36 mouse cellular contexts compared by ENCODE assay signal in genomic region chr9:47054595-47054994, GRCm38 (mm10). TPM values are rescaled to one million over a fixed set of nuclear protein-coding genes. Genes with fewer than 3 reads are reported as not detected.
DNase-seq lines count a peak whose midpoint lies in the region; ATAC-seq and TF ChIP-seq lines count a peak whose summit lies in the region.
"Had no signal": no experiment of that assay in that cellular context is flagged by ENCODE, and none has a peak within 500 bp of the region (broad histone marks: within the 10 kb centered on the region; RNA-seq: fewer than 3 reads in every experiment).

No protein-coding gene starts in this region.

- WGBS in hindbrain, postnatal 0 days = 72% methylated on average over 10 of the region's 10 CpGs
- 74% methylated on average over 10 of the region's 10 CpGs for WGBS in hindbrain, embryonic 12.5 days
- 77% methylated on average over 10 of the region's 10 CpGs for WGBS in stomach, postnatal 0 days

- H3K9me3 ChIP-seq in hindbrain, postnatal 0 days (ENCODE audit: low read length) = no peaks in the 10 kb centered on the region
- peaks cover 5% of the 10 kb centered on the region for H3K9me3 ChIP-seq in hindbrain, embryonic 12.5 days (replicated peaks)
- H3K9me3 ChIP-seq in E14TG2a.4 (ENCODE audit: low read length) (peaks cover 11% of the 10 kb centered on the region), ES-Bruce4 (replicated peaks; ENCODE audit: control insufficient read depth, insufficient read depth, low read length, poor library complexity, severe bottlenecking) (no peaks in the 10 kb centered on the region)
- no peaks in the 10 kb centered on the region for H3K9me3 ChIP-seq in stomach, postnatal 0 days (ENCODE audit: control insufficient read depth, low read length)
- H3K9me3 ChIP-seq: hindbrain, embryonic 15.5 days; intestine, embryonic 15.5 days had no signal

- TF ChIP-seq POLR2A in ES-Bruce4 (IDR thresholded peaks at IDR 0.05; ENCODE audit: insufficient read depth, low read length) = no peak

- DNase-seq in hindbrain, postnatal 0 days (ENCODE audit: low spot score) = no peak
- no peak for DNase-seq in stomach, postnatal 0 days (ENCODE audit: low spot score)
- no peak for DNase-seq in Muller cell, postnatal 12 days (ENCODE audit: inconsistent ontology term)
- no peak for DNase-seq in spleen, adult 18-20 months
- DNase-seq: adrenal gland, adult 8-10 months; cerebellum, adult 9-10 months; heart, postnatal 4 days; kidney, adult 8-10 months; kidney, postnatal 10 days; lung, postnatal 4 days; midbrain, embryonic 14.5 days; right cerebral cortex, adult 18-20 months; thymus, postnatal 25 days had no signal

- H3K27me3 ChIP-seq in hindbrain, postnatal 0 days (ENCODE audit: insufficient read depth, low read length) = no peaks in the 10 kb centered on the region
- H3K27me3 ChIP-seq in hindbrain, embryonic 12.5 days = no peaks in the 10 kb centered on the region
- peaks cover 10% of the 10 kb centered on the region for H3K27me3 ChIP-seq in E14TG2a.4 (ENCODE audit: insufficient read depth, low read length)
- no peaks in the 10 kb centered on the region for H3K27me3 ChIP-seq in ES-Bruce4 (ENCODE audit: control insufficient read depth, insufficient read depth, low read length, poor library complexity, severe bottlenecking)
- no peaks in the 10 kb centered on the region for H3K27me3 ChIP-seq in stomach, postnatal 0 days (ENCODE audit: control insufficient read depth, insufficient read depth, low read length)
- H3K27me3 ChIP-seq: forebrain, embryonic 13.5 days; hindbrain, embryonic 15.5 days; intestine, embryonic 15.5 days; neural tube, embryonic 13.5 days had no signal

- no peak for ATAC-seq in hindbrain, postnatal 0 days
- no peak for ATAC-seq in hindbrain, embryonic 12.5 days (ENCODE audit: low FRiP score)
- ATAC-seq in stomach, postnatal 0 days (ENCODE audit: low FRiP score, low TSS enrichment) = no peak
- ATAC-seq: activated CD4-positive, CD25-positive, alpha-beta regulatory T cell, adult 4 months; forebrain, embryonic 13.5 days; intestine, embryonic 15.5 days; Patski had no signal

- no peak overlapping the region for H3K4me3 ChIP-seq in hindbrain, postnatal 0 days (ENCODE audit: low read length)
- no peak overlapping the region for H3K4me3 ChIP-seq in hindbrain, embryonic 12.5 days
- H3K4me3 ChIP-seq in E14TG2a.4 (replicated peaks; ENCODE audit: low read length) = no peak overlapping the region
- no peak overlapping the region for H3K4me3 ChIP-seq in ES-Bruce4 (ENCODE audit: low read depth, low read length)
- no peak overlapping the region for H3K4me3 ChIP-seq in stomach, postnatal 0 days (ENCODE audit: low read depth, low read length)
- H3K4me3 ChIP-seq: forebrain, embryonic 13.5 days; heart, embryonic 10.5 days; hindbrain, embryonic 15.5 days; intestine, embryonic 15.5 days; neural tube, embryonic 13.5 days had no signal

- no peak overlapping the region for H3K27ac ChIP-seq in hindbrain, postnatal 0 days
- H3K27ac ChIP-seq in hindbrain, embryonic 12.5 days = no peak overlapping the region
- no peak overlapping the region for H3K27ac ChIP-seq in ES-Bruce4 (ENCODE audit: insufficient read depth, low read length)
- H3K27ac ChIP-seq in stomach, postnatal 0 days (replicated peaks) = no peak overlapping the region
- H3K27ac ChIP-seq: forebrain, embryonic 13.5 days; heart, embryonic 10.5 days; hindbrain, embryonic 15.5 days; intestine, embryonic 15.5 days; neural tube, embryonic 13.5 days had no signal

- H3K4me2 ChIP-seq in hindbrain, postnatal 0 days (ENCODE audit: low read depth, low read length) = no peak overlapping the region
- H3K4me2 ChIP-seq in hindbrain, embryonic 12.5 days (replicated peaks) = no peak overlapping the region
- no peak overlapping the region for H3K4me2 ChIP-seq in stomach, postnatal 0 days (replicated peaks; ENCODE audit: low read depth)
- H3K4me2 ChIP-seq: forebrain, embryonic 13.5 days; hindbrain, embryonic 15.5 days; intestine, embryonic 15.5 days; neural tube, embryonic 13.5 days had no signal

- H3K36me3 ChIP-seq in hindbrain, postnatal 0 days (ENCODE audit: insufficient read depth, low read length) = no peaks in the 10 kb centered on the region
- no peaks in the 10 kb centered on the region for H3K36me3 ChIP-seq in hindbrain, embryonic 12.5 days
- H3K36me3 ChIP-seq in E14TG2a.4 (ENCODE audit: insufficient read depth, low read length) (no peaks in the 10 kb centered on the region), ES-Bruce4 (ENCODE audit: control insufficient read depth, insufficient read depth, low read length, poor library complexity, severe bottlenecking) (no peaks in the 10 kb centered on the region)
- no peaks in the 10 kb centered on the region for H3K36me3 ChIP-seq in stomach, postnatal 0 days (ENCODE audit: control insufficient read depth, insufficient read depth, low read length)
- H3K36me3 ChIP-seq: heart, embryonic 10.5 days; hindbrain, embryonic 15.5 days; intestine, embryonic 15.5 days; neural tube, embryonic 13.5 days had no signal

- TF ChIP-seq EP300 in ES-Bruce4 (IDR thresholded peaks at IDR 0.05; ENCODE audit: insufficient read depth, low read depth, low read length) = no peak
- TF ChIP-seq EP300 in stomach, postnatal 0 days (optimal IDR thresholded peaks at IDR 0.05) = no peak

- TF ChIP-seq CTCF in hindbrain, postnatal 0 days (IDR thresholded peaks at IDR 0.05; ENCODE audit: low read depth) = peak; percentile 12; the same call in 1 of the 2 replicates
- TF ChIP-seq CTCF in E14TG2a.4 (conservative IDR thresholded peaks at IDR 0.05; ENCODE audit: low read length) (peak; percentile 64), ES-Bruce4 (IDR thresholded peaks at IDR 0.05; ENCODE audit: low read depth, low read length) (peak; percentile 18)
- 0 out of 2 replicates have a peak, but pooled peaks have one; percentile 14 for TF ChIP-seq CTCF in stomach, postnatal 0 days (IDR thresholded peaks at IDR 0.05; ENCODE audit: low read depth)

- no peaks in the 10 kb centered on the region for H3K4me1 ChIP-seq in hindbrain, postnatal 0 days (ENCODE audit: insufficient read depth, low read length)
- H3K4me1 ChIP-seq in hindbrain, embryonic 12.5 days = no peaks in the 10 kb centered on the region
- H3K4me1 ChIP-seq in E14TG2a.4 (replicated peaks; ENCODE audit: low read depth, low read length) = no peaks in the 10 kb centered on the region
- H3K4me1 ChIP-seq in ES-Bruce4 (ENCODE audit: control insufficient read depth, insufficient read depth, low read length) = no peaks in the 10 kb centered on the region
- no peaks in the 10 kb centered on the region for H3K4me1 ChIP-seq in stomach, postnatal 0 days (replicated peaks; ENCODE audit: control insufficient read depth, insufficient read depth)
- H3K4me1 ChIP-seq: forebrain, embryonic 13.5 days; heart, embryonic 10.5 days; hindbrain, embryonic 15.5 days; intestine, embryonic 15.5 days; neural tube, embryonic 13.5 days had no signal

- no peak overlapping the region for H3K9ac ChIP-seq in hindbrain, postnatal 0 days (replicated peaks; ENCODE audit: low read length)
- no peak overlapping the region for H3K9ac ChIP-seq in hindbrain, embryonic 12.5 days
- no peak overlapping the region for H3K9ac ChIP-seq in ES-Bruce4 (ENCODE audit: low read depth, poor library complexity, severe bottlenecking)
- no peak overlapping the region for H3K9ac ChIP-seq in stomach, postnatal 0 days (ENCODE audit: low read length)
- H3K9ac ChIP-seq: forebrain, embryonic 13.5 days; hindbrain, embryonic 15.5 days; intestine, embryonic 15.5 days; neural tube, embryonic 13.5 days had no signal

RNA-seq across cellular contexts. Expression of gene Gm4791, which starts 56.1 kb away (rescaled TPM):
- not detected in 2 replicates for total RNA-seq in hindbrain, postnatal 0 days (2014; rRNA removed)
- not detected in 2 replicates for polyA plus RNA-seq in hindbrain, postnatal 0 days (2015; fragmentation: Nextera tagmentation; extraction: Ambion mirVana)
- not detected in 2 replicates for polyA plus RNA-seq in hindbrain, embryonic 12.5 days (2016; fragmentation: Nextera tagmentation; extraction: Ambion mirVana)
- not detected in 2 replicates for polyA plus RNA-seq in ES-Bruce4 (2011; ENCODE audit: insufficient read depth, insufficient read length, low read depth, missing spikeins)
- polyA plus RNA-seq in stomach, postnatal 0 days (2015; fragmentation: Nextera tagmentation; extraction: Ambion mirVana) = not detected in 2 replicates
- total RNA-seq: adrenal gland, adult 8-10 months; gastrocnemius, adult 18-20 months; heart, postnatal 4 days; layer of hippocampus, adult 8-10 months; left cerebral cortex, adult 8-10 months; liver, adult 2 months; megakaryocyte-erythroid progenitor cell, adult 5-6 weeks had no signal
- polyA plus RNA-seq: activated CD4-positive, CD25-positive, alpha-beta regulatory T cell, adult 4 months; C2C12; embryonic facial prominence, embryonic 14.5 days; forebrain, embryonic 13.5 days; gonadal fat pad, adult 2 months; heart, embryonic 10.5 days; heart, embryonic 16.5 days; hindbrain, embryonic 15.5 days; intestine, embryonic 15.5 days; limb, embryonic 11.5 days; liver, adult 2 months; liver, embryonic 16.5 days; lung, embryonic 16.5 days; midbrain, embryonic 14.5 days; neural tube, embryonic 13.5 days; Patski; stomach, embryonic 16.5 days had no signal

Comparison
In these comparisons a context has a peak if more than half of its experiments do, and no peak if none do; other contexts are left out.
1. CTCF ChIP-seq: peak in every context shown above with its lines; median percentile 64 in E14TG2a.4; 18 in ES-Bruce4; 14 in stomach, postnatal 0 days; 12 in hindbrain, postnatal 0 days.